Mouse (Mus musculus) cerebellum, postnatal 4 days (tissue): Measurements from ENCODE around the gene Pglyrp1.
A peak's percentile ranks its signal among the peaks of the same experiment; 100 is the strongest.
"Not testable (repeated sequence)": the region's sequence is repeated elsewhere in the genome, so short reads cannot be mapped to it uniquely, and the experiment has no call there.

Experiments used
- DNase-seq, 2 experiments: peaks; one replicate each; pipeline ENCODE4 v3.0.0; 2022; ENCODE audit warnings: low spot score in 2 of 2, mixed read lengths in 1 of 2

Pglyrp1 gene

DNA sequence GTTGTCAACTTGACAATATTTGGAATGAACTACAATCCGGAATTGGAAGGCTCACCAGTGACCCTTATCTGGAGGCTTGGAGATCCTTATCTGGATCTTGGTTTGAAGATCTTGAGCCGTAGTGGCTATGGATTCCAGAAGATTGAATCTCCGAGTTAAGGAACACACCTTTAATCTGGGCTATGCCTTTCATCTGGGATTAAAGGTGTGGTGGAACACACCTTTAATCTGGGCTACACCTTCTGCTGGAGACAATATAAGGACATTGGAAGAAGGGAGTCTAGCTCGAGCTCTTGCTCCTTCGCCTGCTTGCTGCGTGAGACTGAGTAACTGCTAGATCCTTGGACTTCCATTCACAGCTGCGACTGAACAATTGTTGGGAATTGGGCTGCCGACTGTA lies at the start of gene Pglyrp1:
TSS of gene Pglyrp1 (plus strand) at position 301 of the 400 bp plus-strand sequence.
- not testable (repeated sequence) for DNase-seq

DNA sequence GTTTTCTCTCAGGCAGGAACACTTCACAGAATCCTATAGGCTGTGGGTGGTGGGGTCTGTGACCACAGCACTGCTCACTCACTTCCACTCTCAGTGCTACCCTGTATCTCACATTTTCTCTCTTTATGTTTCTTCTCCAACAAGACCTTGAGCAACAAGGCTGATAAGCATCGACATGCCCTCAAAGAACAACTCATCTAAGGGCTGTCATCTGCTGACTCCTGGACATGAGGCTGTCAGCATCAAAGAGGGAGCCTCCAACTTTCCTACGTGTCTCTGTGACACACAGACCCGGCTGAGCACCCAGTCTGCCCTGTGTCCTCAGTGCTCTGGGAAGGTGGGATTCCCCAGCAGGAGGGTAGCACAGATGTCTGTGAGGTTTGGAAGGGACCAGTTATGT lies 49.6 kb upstream of the Pglyrp1 start, which contains the start of gene Psg17:
TSS of gene Psg17 (minus strand) at position 101 of the 400 bp plus-strand sequence.
- no peak for DNase-seq

DNA sequence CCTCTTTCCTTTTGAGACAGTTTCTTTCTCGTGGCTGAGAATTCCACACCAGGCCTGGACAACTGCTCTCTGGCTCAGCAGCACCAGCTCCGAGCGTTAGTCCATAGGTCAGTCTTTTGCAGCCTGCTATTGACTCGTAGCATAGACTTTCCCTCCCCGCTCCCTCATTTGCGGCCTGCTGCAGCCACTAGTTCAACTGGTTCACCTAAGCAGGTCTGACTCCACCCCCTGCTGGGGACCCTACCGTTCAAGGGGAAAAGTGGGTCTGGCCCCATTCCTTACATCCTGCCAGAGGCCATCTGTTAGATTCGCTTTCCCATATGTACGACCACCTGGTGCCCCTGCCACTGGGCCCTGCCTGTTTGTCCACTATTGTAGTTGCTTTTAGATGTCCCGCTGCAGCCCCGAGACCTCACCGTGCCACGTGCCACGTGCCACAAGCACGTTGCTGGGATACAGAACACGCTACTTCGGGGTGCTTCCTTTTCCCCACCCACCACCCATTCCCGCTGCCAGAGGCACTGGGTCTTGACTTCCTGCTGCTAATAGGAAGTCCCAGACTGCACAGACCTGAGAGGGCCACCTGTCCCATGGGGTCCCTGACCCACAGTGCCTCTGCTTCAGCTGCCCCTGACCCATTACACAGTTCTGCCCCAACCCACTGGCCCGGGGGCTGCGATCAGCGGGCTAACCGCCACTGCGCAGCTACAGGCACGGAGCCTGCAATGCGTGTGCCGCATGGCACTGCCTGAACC lies 43.2 kb upstream of the Pglyrp1 start:
- no peak for DNase-seq

- DNase-seq, result no peak
Observed at GRCm38 (mm10) chr7:18828592-18828991, 42.5 kb upstream of the Pglyrp1 start.

- no peak for DNase-seq
Observed at GRCm38 (mm10) chr7:18829545-18829944, 41.6 kb upstream of the Pglyrp1 start.

- no peak for DNase-seq
Observed at GRCm38 (mm10) chr7:18832298-18832697, 38.8 kb upstream of the Pglyrp1 start.

GRCm38 (mm10) chr7:18839865-18840264 lies 31.3 kb upstream of the Pglyrp1 start, which contains the start of gene Mill2:
Gene Mill2 (plus strand): TSS chr7:18839966.
- no peak for DNase-seq

DNA sequence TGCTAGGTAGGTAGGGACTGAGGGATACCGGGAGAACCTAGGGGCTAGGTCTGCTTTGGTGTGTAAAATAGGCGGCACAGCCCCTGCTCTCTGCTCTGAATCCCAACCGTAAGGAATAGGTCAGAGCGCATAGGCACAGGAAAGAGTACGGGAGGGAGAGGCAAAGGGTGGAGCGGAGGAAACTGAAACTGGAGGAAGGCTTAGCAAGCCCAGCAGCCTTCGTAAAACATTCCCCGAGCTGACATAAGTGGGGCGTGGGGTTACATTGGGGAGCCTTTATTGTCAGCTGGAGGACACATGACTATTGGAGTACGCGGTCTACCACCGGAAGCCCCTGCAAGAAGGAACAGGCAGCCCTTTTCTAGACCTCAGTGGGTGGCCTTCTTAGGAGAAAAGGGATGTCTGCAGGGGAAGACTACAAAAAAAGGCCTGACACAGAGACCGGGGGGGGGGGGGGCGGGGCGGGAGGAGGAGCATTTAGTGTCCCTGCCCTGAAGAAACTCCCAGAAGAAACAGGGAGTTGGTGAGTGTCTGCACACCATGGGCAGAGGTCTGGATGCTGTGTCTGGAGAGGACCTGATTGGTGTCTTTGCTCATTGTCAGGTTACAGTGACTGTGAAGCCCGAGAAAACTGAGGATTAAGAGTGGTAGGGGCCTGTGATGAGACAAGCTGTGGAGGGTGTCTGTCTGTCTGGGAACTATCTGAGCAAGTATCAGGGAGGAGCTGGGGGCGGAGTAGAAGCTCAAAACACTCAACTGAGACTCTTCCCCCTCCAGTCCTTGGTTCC lies 30.6 kb upstream of the Pglyrp1 start:
- peak in 1 of 2 experiments; percentile 11 for DNase-seq

DNA sequence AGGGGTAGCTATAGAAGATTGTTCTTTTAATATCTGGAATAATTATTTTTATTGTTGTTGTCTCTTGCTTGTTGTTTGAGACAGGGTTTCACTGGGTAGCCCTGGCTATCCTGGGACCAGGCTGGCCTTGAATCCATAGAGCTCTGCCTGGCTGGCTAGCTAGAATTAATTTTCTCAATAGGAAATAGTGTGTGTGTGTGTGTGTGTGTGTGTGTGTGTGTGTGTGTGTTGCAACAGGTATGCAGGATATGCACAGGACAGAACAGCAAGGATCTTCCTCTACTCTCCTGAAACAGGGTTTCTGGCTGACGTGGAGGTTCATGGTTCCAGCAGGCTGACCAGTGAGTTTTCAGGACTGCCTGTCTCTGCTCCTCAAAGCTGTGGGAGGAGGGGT lies 30.0 kb upstream of the Pglyrp1 start:
- DNase-seq, result no peak

GRCm38 (mm10) chr7:18844811-18845210 lies 26.3 kb upstream of the Pglyrp1 start:
- no peak for DNase-seq

DNA sequence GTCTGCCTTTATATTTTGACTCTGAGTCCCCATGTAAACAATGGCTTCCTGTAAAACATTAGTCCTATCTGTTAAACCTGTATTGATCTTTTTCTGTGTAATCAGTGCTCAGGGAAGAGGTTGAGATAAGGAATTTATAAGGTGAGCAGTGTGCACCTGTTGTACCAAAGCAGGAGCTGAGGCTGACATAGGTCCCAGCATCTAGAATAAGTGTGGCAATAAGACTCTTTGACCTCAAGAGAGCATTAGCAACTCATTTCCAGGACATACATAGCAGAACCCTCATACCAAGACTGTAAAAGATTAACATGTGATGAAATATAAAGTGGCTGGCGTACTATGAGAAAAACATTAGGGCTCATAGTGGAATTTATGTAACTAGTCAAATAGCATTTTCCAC lies 22.7 kb upstream of the Pglyrp1 start:
- no peak for DNase-seq

GRCm38 (mm10) chr7:18858310-18858916 lies 12.7 kb upstream of the Pglyrp1 start:
- DNase-seq, result no peak

GRCm38 (mm10) chr7:18862801-18863200 lies 8.3 kb upstream of the Pglyrp1 start:
- DNase-seq, result no peak

- DNase-seq, result no peak
Observed at GRCm38 (mm10) chr7:18868491-18868890, 2.6 kb upstream of the Pglyrp1 start.

- no peak for DNase-seq
Observed at GRCm38 (mm10) chr7:18872014-18872802, 1.1 kb downstream of the Pglyrp1 start.

GRCm38 (mm10) chr7:18872816-18873215 lies 1.7 kb downstream of the Pglyrp1 start:
- no peak for DNase-seq

DNA sequence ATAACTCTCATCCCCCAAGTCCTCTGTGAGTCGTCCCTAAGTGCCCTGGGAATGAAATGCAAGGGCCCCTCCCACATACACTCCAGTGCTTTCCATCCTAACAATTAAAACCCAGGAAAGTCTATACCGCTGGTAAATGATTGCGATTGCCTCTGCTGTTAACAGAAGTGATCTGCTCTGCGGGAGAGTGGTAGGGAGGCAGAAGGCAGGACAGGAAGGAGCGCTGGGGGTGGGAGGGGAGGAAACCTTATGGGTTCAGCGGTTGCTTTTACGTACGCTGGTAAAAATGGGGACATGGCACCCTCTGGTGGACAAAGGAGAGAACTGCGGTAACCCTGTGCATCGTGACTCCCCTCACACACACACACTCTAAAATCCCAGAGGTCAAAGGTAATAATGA lies 2.1 kb downstream of the Pglyrp1 start:
- DNase-seq, result peak; percentile 42 to 69

- no peak for DNase-seq
Observed at GRCm38 (mm10) chr7:18875372-18875771, 4.2 kb downstream of the Pglyrp1 start.

DNA sequence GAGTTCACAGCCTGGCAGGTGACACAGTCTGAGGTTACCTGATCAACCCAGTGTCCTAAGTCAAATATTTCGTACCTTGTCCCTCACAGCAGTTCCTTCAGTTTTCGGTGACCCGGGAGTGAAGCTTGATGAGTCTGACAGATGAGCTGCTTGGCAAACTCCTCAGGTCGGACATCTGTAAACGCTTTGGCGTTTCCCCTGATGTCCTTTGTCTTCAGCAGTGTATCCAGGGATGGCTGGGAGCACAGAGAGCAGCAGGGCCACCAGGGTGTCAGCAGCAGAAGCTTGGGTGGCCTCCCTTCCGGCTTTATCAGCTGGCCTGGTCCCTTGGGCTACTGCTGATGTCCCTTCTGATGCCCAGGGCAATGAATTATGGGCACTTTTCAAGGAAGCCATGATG lies 7.6 kb downstream of the Pglyrp1 start:
- no peak for DNase-seq

- no peak for DNase-seq
Observed at GRCm38 (mm10) chr7:18883991-18884744, 13.0 kb downstream of the Pglyrp1 start.
